Comparison of ENCODE assay signal across 20 mouse cellular contexts in the genomic region with DNA sequence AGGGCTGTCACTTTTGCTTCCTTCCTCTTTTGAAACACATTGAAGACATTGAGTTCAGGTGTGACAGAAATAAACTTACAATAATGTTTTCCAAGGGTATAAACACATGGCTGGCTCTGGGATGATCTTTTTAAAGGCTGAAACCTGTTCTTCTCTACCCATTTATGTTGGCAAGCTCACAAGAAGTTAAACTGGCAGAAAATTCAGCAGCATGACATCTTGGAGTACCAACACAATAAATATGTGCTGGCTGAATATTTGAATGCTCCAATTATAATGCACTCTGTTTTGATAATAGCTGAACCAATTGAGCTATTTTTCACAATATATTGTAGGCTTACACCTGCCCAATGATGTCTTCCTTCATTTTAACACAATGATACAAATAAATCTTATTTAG.
DNase-seq lines count a peak whose midpoint lies in the region; ATAC-seq lines count a peak whose summit lies in the region.
"Had no signal": no experiment of that assay in that cellular context is flagged by ENCODE, and none has a peak within 500 bp of the region (broad histone marks: within the 10 kb centered on the region; RNA-seq: fewer than 3 reads in every experiment).

No protein-coding gene starts in this region.

- H3K4me3 ChIP-seq in forebrain, embryonic 13.5 days: no peak overlapping the region
- H3K4me3 ChIP-seq in forebrain, embryonic 12.5 days (replicated peaks): no peak overlapping the region
- no peak overlapping the region for H3K4me3 ChIP-seq in neural tube, embryonic 13.5 days
- H3K4me3 ChIP-seq in neural tube, embryonic 15.5 days (replicated peaks): no peak overlapping the region
- H3K4me3 ChIP-seq: embryonic facial prominence, embryonic 12.5 days; heart, embryonic 10.5 days; liver, embryonic 13.5 days had no signal

- no peaks in the 10 kb centered on the region for H3K9me3 ChIP-seq in forebrain, embryonic 13.5 days (replicated peaks)
- no peaks in the 10 kb centered on the region for H3K9me3 ChIP-seq in forebrain, embryonic 12.5 days
- no peaks in the 10 kb centered on the region for H3K9me3 ChIP-seq in neural tube, embryonic 13.5 days
- H3K9me3 ChIP-seq in neural tube, embryonic 15.5 days (replicated peaks): no peaks in the 10 kb centered on the region
- H3K9me3 ChIP-seq: embryonic facial prominence, embryonic 12.5 days; heart, embryonic 10.5 days; liver, embryonic 13.5 days had no signal

- DNase-seq in layer of hippocampus, adult 18-20 months (ENCODE audit: low spot score in 2 of 2): peak; percentile 12 to 60
- no peak for DNase-seq in layer of hippocampus, postnatal 10 days (ENCODE audit: low spot score in 2 of 2)
- DNase-seq in embryo, embryonic 10.5 days (ENCODE audit: low spot score): no peak
- DNase-seq: adrenal gland, postnatal 10 days; heart, postnatal 4 days; kidney, postnatal 25 days; liver, embryonic 13.5 days; lung, adult 2 months; lung, postnatal 14 days; right cerebral cortex, postnatal 25 days; spleen, adult 18-20 months had no signal

- ATAC-seq in forebrain, embryonic 13.5 days: peak; percentile 41; the same call in 1 of the 2 replicates
- ATAC-seq in forebrain, embryonic 12.5 days (ENCODE audit: low FRiP score): no peak
- ATAC-seq in neural tube, embryonic 13.5 days (ENCODE audit: low read depth): no peak
- ATAC-seq in neural tube, embryonic 15.5 days (ENCODE audit: low FRiP score): no peak
- ATAC-seq: activated CD4-positive, CD25-positive, alpha-beta regulatory T cell, adult 4 months; intestine, postnatal 0 days had no signal

- no peak overlapping the region for H3K9ac ChIP-seq in forebrain, embryonic 13.5 days
- H3K9ac ChIP-seq in forebrain, embryonic 12.5 days: no peak overlapping the region
- no peak overlapping the region for H3K9ac ChIP-seq in neural tube, embryonic 13.5 days
- H3K9ac ChIP-seq in neural tube, embryonic 15.5 days (replicated peaks): no peak overlapping the region
- H3K9ac ChIP-seq: embryonic facial prominence, embryonic 12.5 days; liver, embryonic 13.5 days had no signal

- peaks cover 9% of the 10 kb centered on the region; the same call in 1 of the 2 replicates for H3K4me1 ChIP-seq in forebrain, embryonic 13.5 days
- H3K4me1 ChIP-seq in forebrain, embryonic 12.5 days: no peaks in the 10 kb centered on the region
- peaks cover 7% of the 10 kb centered on the region; the same call in 1 of the 2 replicates for H3K4me1 ChIP-seq in neural tube, embryonic 13.5 days (replicated peaks)
- 0 out of 2 replicates have a peak, but pooled peaks cover 7% of the 10 kb centered on the region for H3K4me1 ChIP-seq in neural tube, embryonic 15.5 days
- H3K4me1 ChIP-seq: embryonic facial prominence, embryonic 12.5 days; heart, embryonic 10.5 days; liver, embryonic 13.5 days had no signal

- H3K4me2 ChIP-seq in forebrain, embryonic 13.5 days: no peak overlapping the region
- no peak overlapping the region for H3K4me2 ChIP-seq in forebrain, embryonic 12.5 days
- no peak overlapping the region for H3K4me2 ChIP-seq in neural tube, embryonic 13.5 days
- H3K4me2 ChIP-seq in neural tube, embryonic 15.5 days: no peak overlapping the region
- H3K4me2 ChIP-seq: embryonic facial prominence, embryonic 12.5 days; liver, embryonic 13.5 days; midbrain, embryonic 11.5 days had no signal

- no peak overlapping the region for H3K27ac ChIP-seq in forebrain, embryonic 13.5 days
- no peak overlapping the region for H3K27ac ChIP-seq in forebrain, embryonic 12.5 days
- H3K27ac ChIP-seq in neural tube, embryonic 13.5 days (replicated peaks): 0 out of 2 replicates have a peak overlapping the region, but pooled peaks have one; percentile 18
- H3K27ac ChIP-seq in neural tube, embryonic 15.5 days (replicated peaks): no peak overlapping the region
- H3K27ac ChIP-seq: embryonic facial prominence, embryonic 12.5 days; heart, embryonic 10.5 days; liver, embryonic 13.5 days had no signal

- H3K27me3 ChIP-seq in forebrain, embryonic 13.5 days: no peaks in the 10 kb centered on the region
- H3K27me3 ChIP-seq in forebrain, embryonic 12.5 days: no peaks in the 10 kb centered on the region
- H3K27me3 ChIP-seq in neural tube, embryonic 13.5 days: no peaks in the 10 kb centered on the region
- H3K27me3 ChIP-seq in neural tube, embryonic 15.5 days (replicated peaks): no peaks in the 10 kb centered on the region
- H3K27me3 ChIP-seq: embryonic facial prominence, embryonic 12.5 days; liver, embryonic 13.5 days had no signal

- H3K36me3 ChIP-seq in forebrain, embryonic 13.5 days (ENCODE audit: poor library complexity, severe bottlenecking): no peaks in the 10 kb centered on the region
- H3K36me3 ChIP-seq in forebrain, embryonic 12.5 days (replicated peaks): no peaks in the 10 kb centered on the region
- no peaks in the 10 kb centered on the region for H3K36me3 ChIP-seq in neural tube, embryonic 13.5 days
- H3K36me3 ChIP-seq in neural tube, embryonic 15.5 days: no peaks in the 10 kb centered on the region
- H3K36me3 ChIP-seq: embryonic facial prominence, embryonic 12.5 days; heart, embryonic 10.5 days; liver, embryonic 13.5 days had no signal

Comparison
In these comparisons a context has a peak if more than half of its experiments do, and no peak if none do; other contexts are left out.
1. DNase-seq: peak in layer of hippocampus, adult 18-20 months (2 of 2); none in layer of hippocampus, postnatal 10 days (0 of 2) and embryo, embryonic 10.5 days (single experiment).